16 mouse cellular contexts compared by ENCODE assay signal in the genomic region with DNA sequence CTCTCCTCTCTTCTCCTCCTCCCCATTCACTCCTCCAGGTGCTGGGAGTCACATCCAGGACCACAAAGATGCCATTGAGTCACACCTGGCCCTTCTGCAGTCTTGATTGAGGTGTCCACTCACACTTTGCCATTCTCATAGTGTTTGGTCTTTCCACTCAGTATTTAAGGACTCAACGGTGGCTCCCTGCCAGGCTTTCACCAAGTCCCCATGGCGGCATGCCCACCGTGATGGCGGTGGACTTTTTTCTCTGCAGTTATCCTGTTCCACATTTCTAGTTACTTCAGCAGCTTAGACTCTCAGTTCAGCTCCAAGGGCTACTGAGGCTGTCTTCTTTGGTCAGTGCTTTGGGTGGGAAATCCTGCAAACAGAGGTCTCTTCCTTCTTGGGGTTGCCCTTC.
"Had no signal": no experiment of that assay in that cellular context is flagged by ENCODE, and none has a peak within 500 bp of the region (broad histone marks: within the 10 kb centered on the region; RNA-seq: fewer than 3 reads in every experiment).

No protein-coding gene starts in this region.

- DNase-seq: lung, adult 18-20 months; lung, embryonic 14.5 days; lung, postnatal 10 days; lung, postnatal 4 days; midbrain, embryonic 14.5 days; retina, postnatal 1 day; spleen, adult 18-20 months; thymus, adult 18-20 months; thymus, postnatal 14 days; thymus, postnatal 36 days had no signal

- H3K4me3 ChIP-seq: midbrain, embryonic 10.5 days; midbrain, embryonic 12.5 days; myocyte; neural tube, embryonic 13.5 days; neural tube, embryonic 15.5 days had no signal

- H3K27ac ChIP-seq: liver, embryonic 14.5 days; midbrain, embryonic 10.5 days; midbrain, embryonic 12.5 days; neural tube, embryonic 13.5 days; neural tube, embryonic 15.5 days had no signal
